Mouse (Mus musculus) midbrain, postnatal 0 days (tissue): ENCODE results near the gene Cfap74. TPM values are rescaled to one million over a fixed set of nuclear protein-coding genes. Genes with fewer than 3 reads are reported as not detected.

Experiments
- ATAC-seq: fragments of 200-750 bp; cut with Nextera tagmentation; 2 replicates; pipeline ENCODE4 v1.8.0; 2017; ENCODE audit warnings: moderate number of reproducible peaks, mild to moderate bottlenecking, moderate TSS enrichment, moderate library complexity; ENCODE audit not compliant: low FRiP score
- DNase-seq: peaks from one replicate; pipeline ENCODE4 v3.0.0-alpha.2; 2015; ENCODE audit warnings: low spot score
- H3K27ac ChIP-seq: fragments of 300-500 bp; sonication (generic); 2 replicates; pipeline ENCODE4 v1.5.1; 2014; ENCODE audit warnings: low read depth, mild to moderate bottlenecking, low read length, mixed read lengths
- H3K27me3 ChIP-seq: fragments of 300-500 bp; sonication (generic); 2 replicates; pipeline ENCODE4 v1.6.1; 2014; ENCODE audit warnings: low read length, control low read depth, mixed read lengths; ENCODE audit not compliant: insufficient read depth
- H3K36me3 ChIP-seq: fragments of 300-500 bp; sonication (generic); 2 replicates; pipeline ENCODE4 v1.6.1; 2014; ENCODE audit warnings: low read length, control low read depth, mixed read lengths; ENCODE audit not compliant: insufficient read depth
- H3K4me1 ChIP-seq: fragments of 300-500 bp; sonication (generic); 2 replicates; pipeline ENCODE4 v1.6.1; 2014; ENCODE audit warnings: mild to moderate bottlenecking, control low read depth, antibody characterized with exemption, low read length, mixed read lengths; ENCODE audit not compliant: insufficient read depth
- H3K4me2 ChIP-seq: fragments of 300-500 bp; sonication (generic); 2 replicates; pipeline ENCODE4 v1.6.1; 2014; ENCODE audit warnings: low read depth, mild to moderate bottlenecking, low read length, mixed read lengths; ENCODE audit not compliant: poor library complexity, severe bottlenecking
- H3K4me3 ChIP-seq: fragments of 300-500 bp; sonication (generic); 2 replicates; pipeline ENCODE4 v1.5.1; 2014; ENCODE audit warnings: low read depth, mild to moderate bottlenecking, low read length, moderate library complexity
- H3K9ac ChIP-seq: fragments of 300-500 bp; sonication (generic); replicated peaks from 2 replicates; pipeline ENCODE4 v1.6.1; 2014; ENCODE audit warnings: mild to moderate bottlenecking, low read length, moderate library complexity, mixed read lengths; ENCODE audit not compliant: poor library complexity, severe bottlenecking
- H3K9me3 ChIP-seq: fragments of 300-500 bp; sonication (generic); 2 replicates; pipeline ENCODE4 v1.6.1; 2016; ENCODE audit warnings: low read length, control low read depth
- CTCF ChIP-seq: IDR thresholded peaks from 2 replicates; pipeline ENCODE4 v1.5.1; 2016; ENCODE audit warnings: antibody characterized with exemption, mild to moderate bottlenecking
- WGBS: fragments of 180-500 bp; shearing (Covaris S2); extraction: QIAGEN DNeasy Blood & Tissue Kit; methylation state at CpG from one replicate; pipeline ENCODE4 v1.1.7; 2014; 5-methylcytosine and 5-hydroxymethylcytosine counted together
- polyA plus RNA-seq: library from polyadenylated mRNA; unstranded; fragments of >200 nt; fragmentation: Nextera tagmentation; extraction: Ambion mirVana; gene quantifications from 2 replicates; pipeline ENCODE4 v1.2.1, GENCODE M21; 2015
- total RNA-seq: library from RNA; depleted of rRNA; stranded (reverse); fragments of >200 nt; gene quantifications from 2 replicates; pipeline ENCODE4 v1.2.3, GENCODE M21; 2014

The Cfap74 gene
- total and polyA plus RNA-seq, 2 experiments from 2014 or later = 5.7 to 6.5 TPM

DNA sequence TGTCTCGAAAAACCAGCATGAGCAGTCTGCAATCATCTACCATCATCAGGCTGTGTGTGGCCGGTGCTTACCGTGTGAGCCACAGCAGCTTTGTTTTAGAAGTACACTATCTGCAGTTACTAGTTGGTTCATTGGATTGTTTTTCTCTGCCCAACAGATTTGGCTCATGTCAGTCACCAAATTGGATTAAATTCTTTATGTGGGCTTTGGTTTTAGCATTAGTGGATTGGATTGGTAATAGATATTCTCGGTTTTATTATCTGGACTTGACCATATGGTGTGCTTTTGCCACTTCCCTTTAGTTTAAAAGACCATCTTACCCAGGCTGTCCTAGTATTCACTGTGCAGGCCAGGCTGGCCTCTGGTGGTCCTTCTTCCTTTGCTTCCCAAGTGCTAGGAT, 85.9 kb downstream of the Cfap74 start:
- no peak for TF ChIP-seq CTCF
- DNase-seq (no peak), ATAC-seq (no peak)
- Histone ChIP-seq H3K9me3 (no peaks in the 10 kb centered on the region), H3K27me3 (no peaks in the 10 kb centered on the region), H3K9ac (no peak overlapping the region), H3K27ac (no peak overlapping the region), H3K4me1 (peaks cover 12% of the 10 kb centered on the region), H3K36me3 (no peaks in the 10 kb centered on the region), H3K4me3 (no peak overlapping the region), H3K4me2 (peak overlapping the region; percentile 72; the same call in 1 of the 2 replicates)
- 60% methylated on average over 4 of the region's 4 CpGs for WGBS

DNA sequence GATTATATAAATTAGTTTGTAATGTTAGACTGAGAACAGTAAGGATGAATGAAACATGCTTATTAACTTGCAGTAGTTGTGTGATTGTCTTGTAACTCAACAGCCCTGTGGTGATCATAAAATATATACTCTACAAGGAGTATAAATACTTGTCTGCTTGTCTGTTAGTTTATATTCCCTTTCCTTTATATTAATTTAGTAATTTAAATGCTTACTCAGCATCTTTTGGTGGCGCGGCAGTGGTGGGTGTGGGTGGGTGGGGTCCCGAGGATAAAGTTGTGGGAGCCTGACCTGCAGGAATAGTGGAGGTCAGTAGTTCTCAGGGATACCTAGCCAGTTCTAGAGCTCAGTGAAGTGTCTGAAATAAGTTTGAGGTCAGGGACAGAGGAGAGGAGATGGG, 89.0 kb downstream of the Cfap74 start:
- Histone ChIP-seq H3K36me3 (no peaks in the 10 kb centered on the region), H3K4me2 (no peak overlapping the region), H3K4me1 (peaks cover 8% of the 10 kb centered on the region), H3K9me3 (no peaks in the 10 kb centered on the region), H3K27me3 (no peaks in the 10 kb centered on the region), H3K4me3 (no peak overlapping the region), H3K9ac (no peak overlapping the region), H3K27ac (no peak overlapping the region)
- ATAC-seq (no peak), DNase-seq (no peak)
- WGBS = 85% methylated on average over 3 of the region's 3 CpGs
- no peak for TF ChIP-seq CTCF

DNA sequence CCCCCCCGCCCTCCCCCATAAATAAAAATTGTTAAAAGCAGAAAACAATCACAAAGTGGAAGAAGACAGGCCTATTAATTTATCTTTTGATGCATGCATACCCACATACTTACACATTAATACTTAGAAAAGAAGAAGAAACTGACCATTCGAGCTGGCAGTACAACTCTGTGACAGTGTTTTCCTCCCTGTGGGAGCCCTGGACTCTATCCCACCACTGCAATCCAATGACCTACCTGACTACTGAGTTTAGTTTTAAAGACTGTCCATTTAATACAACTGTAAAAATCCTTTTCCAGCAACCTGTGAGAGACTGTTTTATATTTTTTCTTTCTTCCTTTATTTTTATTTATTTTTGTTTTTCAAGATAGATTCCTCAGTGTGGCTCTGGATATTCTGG, 92.1 kb downstream of the Cfap74 start:
- 64% methylated on average over 2 of the region's 2 CpGs for WGBS

DNA sequence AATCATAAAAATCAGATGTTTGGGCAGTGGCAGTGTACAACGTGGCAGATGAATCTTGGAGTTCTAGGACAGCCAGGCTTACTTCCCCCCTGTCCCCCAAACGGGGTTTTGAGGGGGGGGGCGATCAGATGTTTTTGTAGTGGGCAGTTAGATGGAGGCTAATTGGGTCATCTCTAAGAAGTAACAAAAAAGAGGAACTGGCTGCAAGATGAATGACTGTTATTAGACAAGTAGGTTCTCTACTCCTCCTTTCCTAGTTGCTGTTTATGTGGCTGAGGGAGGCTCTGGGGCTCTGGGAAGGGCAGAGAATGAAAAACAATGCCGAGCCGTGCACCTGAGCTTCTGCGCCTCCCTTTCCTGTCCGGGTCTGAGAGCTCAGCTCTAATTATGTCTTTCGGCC, 96.1 kb downstream of the Cfap74 start:
- no peak overlapping the region for H3K9ac ChIP-seq
- no peak for ATAC-seq
- 76% methylated on average over 8 of the region's 8 CpGs for WGBS
- H3K27ac ChIP-seq = no peak overlapping the region
- H3K9me3 ChIP-seq = no peaks in the 10 kb centered on the region
- no peak overlapping the region for H3K4me2 ChIP-seq
- H3K36me3 ChIP-seq = no peaks in the 10 kb centered on the region
- no peak overlapping the region for H3K4me3 ChIP-seq
- H3K27me3 ChIP-seq = no peaks in the 10 kb centered on the region
- H3K4me1 ChIP-seq = no peaks in the 10 kb centered on the region
- DNase-seq = no peak
- TF ChIP-seq CTCF = no peak

More for the DNA sequence above, 92.1 kb downstream of the Cfap74 start:
- no peak overlapping the region for H3K9ac ChIP-seq
- ATAC-seq (no peak), DNase-seq (no peak)
- no peaks in the 10 kb centered on the region for H3K9me3 ChIP-seq
- TF ChIP-seq CTCF = no peak
- no peaks in the 10 kb centered on the region for H3K27me3 ChIP-seq
- H3K4me1 ChIP-seq = no peaks in the 10 kb centered on the region
- no peaks in the 10 kb centered on the region for H3K36me3 ChIP-seq
- H3K4me2 ChIP-seq = no peak overlapping the region
- no peak overlapping the region for H3K4me3 ChIP-seq
- no peak overlapping the region for H3K27ac ChIP-seq

DNA sequence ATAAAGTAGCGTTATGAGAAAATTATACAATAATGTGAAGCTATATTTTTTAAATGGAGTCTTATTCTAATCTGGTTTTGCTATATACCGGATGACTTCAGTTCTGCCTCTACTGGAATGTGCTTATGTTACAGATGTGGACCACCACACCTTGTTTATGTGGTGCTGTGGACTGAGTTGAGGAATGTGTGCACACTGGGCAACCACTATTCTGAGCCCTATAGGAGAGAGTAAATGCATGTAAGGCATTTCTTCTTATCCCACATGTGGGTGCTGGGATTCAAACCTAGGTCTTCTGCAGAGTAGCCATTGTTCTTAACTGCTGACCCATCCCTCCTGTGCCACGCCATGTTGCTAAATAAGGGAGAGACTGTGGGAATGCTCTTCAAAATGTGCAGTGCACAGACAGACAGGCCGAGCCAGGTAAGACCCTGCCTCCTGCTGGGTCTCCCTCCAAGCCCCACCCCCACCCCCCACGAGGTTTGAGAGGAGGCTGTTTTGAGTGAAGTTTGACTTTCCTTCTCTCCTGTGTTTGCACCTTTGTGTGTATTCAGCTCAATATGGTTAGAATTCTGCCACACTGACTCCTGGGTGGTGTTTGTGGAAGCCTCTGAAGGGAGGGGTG, 96.8 kb downstream of the Cfap74 start:
- H3K27me3 ChIP-seq = no peaks in the 10 kb centered on the region
- no peak for TF ChIP-seq CTCF
- no peaks in the 10 kb centered on the region for H3K36me3 ChIP-seq
- ATAC-seq (no peak), DNase-seq (no peak)
- H3K4me3 ChIP-seq = no peak overlapping the region
- WGBS = 82% methylated on average over 5 of the region's 5 CpGs
- H3K4me1 ChIP-seq = no peaks in the 10 kb centered on the region
- H3K9ac ChIP-seq = no peak overlapping the region
- H3K9me3 ChIP-seq = no peaks in the 10 kb centered on the region
- H3K27ac ChIP-seq = no peak overlapping the region
- H3K4me2 ChIP-seq = no peak overlapping the region

DNA sequence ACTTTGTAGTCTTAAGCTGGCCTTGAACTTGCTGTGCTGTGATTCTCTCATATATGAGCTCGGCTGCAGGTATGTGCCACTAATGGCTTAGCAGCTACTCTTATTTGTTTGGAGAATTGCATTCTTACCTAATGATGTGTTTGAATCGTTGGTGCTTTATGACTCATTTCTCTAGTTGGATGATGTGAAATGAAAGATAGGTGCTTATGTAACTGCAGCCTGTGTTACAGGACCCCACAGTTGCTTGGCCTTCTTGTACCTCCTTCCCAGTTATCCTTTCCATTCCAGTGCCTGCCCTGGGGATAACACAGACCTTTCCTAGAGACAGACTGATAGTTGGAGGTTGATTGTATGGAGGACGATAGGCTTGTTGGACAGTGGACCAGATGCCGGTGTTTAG, 99.6 kb downstream of the Cfap74 start:
- Histone ChIP-seq H3K4me3 (no peak overlapping the region), H3K27ac (no peak overlapping the region), H3K4me2 (no peak overlapping the region), H3K27me3 (no peaks in the 10 kb centered on the region), H3K4me1 (0 out of 2 replicates have a peak, but pooled peaks cover 4% of the 10 kb centered on the region), H3K9ac (no peak overlapping the region), H3K9me3 (no peaks in the 10 kb centered on the region), H3K36me3 (no peaks in the 10 kb centered on the region)
- 90% methylated on average over 4 of the region's 4 CpGs for WGBS
- ATAC-seq = no peak
- no peak for DNase-seq
- TF ChIP-seq CTCF = no peak
